Mouse (Mus musculus) layer of hippocampus, adult 11-12 months (tissue): ENCODE measurements around the gene Clmp.
"Not testable (repeated sequence)": the region's sequence is repeated elsewhere in the genome, so short reads cannot be mapped to it uniquely, and the experiment has no call there.

ENCODE experiments used
- DNase-seq: peaks from one replicate; pipeline ENCODE4 v3.0.0; 2022; ENCODE audit warnings: low spot score

Gene Clmp

DNA sequence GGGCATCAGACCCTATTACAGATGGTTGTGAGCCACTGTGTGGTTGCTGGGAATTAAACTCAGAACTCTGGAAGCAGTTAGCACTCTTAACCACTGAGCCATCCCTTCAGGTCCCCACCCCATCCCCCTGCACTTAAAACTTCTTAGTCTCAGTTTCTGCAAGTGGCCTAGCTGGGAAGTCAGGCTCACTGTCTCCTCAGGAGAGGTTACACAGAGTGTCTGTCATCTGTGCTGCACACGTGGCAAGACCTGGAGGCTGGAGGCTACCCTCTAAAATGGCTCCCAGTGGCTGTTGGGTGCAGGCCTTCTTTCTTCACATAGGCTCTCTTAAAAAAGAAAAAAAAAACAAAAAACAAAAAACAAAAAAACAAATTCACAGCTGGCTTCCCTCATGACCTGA, 90.3 kb downstream of the Clmp start:
- no peak for DNase-seq

- DNase-seq = no peak
Observed at GRCm38 (mm10) chr9:40776459-40777248, 90.9 kb downstream of the Clmp start.

- no peak for DNase-seq
Observed at GRCm38 (mm10) chr9:40780111-40780510, 94.3 kb downstream of the Clmp start.

DNA sequence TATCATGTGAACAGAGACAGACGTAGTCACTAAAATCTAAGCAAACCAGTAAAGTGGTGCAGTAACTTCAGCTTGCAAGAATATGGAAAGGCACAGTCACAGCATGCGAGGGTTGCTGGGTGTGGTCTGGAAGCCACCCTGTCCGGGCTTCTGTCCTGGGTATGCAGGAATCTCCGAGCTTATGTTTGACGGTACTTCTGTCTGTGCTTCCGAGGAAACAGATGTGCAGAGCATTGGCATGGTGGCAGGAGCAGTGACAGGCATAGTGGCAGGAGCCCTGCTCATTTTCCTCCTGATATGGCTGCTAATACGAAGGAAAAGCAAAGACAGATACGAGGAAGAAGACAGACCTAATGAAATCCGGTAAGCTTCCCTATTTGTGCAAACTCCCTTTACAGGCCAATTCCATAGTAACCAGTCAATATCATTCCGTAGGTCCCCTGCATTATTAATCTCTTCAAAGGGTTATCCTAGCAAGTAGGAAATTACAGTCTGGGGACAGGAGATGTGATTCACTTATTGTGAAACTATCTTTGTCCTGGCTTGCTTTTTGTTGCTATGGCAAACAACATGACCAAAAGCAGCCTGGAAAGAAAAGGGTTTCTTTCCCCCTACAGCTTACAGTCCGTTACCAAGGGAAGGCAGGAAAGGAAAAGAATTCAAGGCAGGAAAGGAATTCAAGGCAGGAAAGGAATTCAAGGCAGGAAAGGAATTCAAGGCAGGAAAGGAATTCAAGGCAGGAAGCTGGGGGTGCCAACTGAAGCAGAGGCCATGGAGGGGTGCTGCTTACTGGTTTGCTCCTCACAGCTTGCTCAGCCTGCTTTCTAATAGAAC, 95.3 kb downstream of the Clmp start:
- no peak for DNase-seq

DNA sequence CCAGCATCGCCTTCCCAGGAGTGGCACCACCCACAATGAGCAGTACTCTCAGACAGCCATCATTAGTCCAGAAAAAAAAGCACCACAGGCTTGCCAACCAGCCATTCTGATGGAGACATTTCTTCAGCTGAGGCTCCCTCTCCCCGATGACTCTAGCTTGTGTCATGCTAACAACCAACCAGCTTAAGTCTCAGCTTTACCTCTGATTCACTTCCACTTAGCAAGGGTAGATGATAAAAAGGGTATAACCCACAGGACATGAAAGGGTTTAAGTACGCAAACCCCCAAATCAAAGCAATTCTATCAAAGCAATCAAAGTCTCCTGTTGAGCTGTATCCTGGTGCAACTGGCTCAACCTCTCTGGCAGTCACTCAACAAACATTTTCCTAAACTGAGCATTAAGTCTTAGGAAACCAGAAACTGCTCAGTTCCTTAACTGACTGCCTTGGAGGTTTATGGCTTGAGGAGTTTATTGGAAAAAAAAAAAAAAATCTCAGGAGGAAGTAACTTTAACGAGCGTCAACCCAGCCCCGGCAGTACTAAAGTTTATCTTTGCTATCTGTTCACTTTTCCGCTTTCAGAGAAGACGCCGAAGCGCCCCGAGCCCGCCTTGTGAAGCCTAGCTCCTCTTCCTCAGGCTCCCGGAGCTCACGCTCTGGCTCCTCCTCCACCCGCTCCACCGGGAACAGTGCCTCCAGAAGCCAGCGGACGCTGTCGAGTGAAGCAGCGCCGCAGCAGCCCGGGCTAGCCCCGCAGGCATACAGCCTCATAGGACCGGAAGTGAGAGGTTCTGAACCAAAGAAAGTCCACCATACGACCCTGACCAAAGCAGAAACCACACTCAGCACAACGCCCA, 96.2 kb downstream of the Clmp start:
- DNase-seq = no peak

GRCm38 (mm10) chr9:40783641-40784373, 98.0 kb downstream of the Clmp start:
- no peak for DNase-seq

GRCm38 (mm10) chr9:40784374-40784967, 98.7 kb downstream of the Clmp start:
- no peak for DNase-seq

- no peak for DNase-seq
Observed at GRCm38 (mm10) chr9:40785452-40785851, 99.7 kb downstream of the Clmp start.

DNA sequence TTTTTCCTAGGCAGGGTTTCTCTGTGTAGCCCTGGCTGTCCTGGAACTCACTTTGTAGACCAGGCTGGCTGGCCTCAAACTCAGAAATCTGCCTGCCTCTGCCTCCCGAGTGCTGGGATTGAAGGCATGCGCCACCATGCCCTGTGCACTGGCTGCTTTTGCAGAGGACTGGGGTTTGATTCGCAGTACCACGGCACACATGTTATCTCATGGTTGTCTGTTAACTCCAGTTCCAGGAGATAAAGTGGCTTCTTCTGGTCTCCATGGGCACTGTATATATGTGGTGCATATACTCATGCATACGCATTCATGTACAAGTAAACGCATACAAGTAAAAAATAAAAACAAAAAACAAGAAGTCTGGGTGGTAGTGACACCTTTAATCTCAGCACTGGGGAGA, 101.1 kb downstream of the Clmp start:
- DNase-seq = not testable (repeated sequence)

DNA sequence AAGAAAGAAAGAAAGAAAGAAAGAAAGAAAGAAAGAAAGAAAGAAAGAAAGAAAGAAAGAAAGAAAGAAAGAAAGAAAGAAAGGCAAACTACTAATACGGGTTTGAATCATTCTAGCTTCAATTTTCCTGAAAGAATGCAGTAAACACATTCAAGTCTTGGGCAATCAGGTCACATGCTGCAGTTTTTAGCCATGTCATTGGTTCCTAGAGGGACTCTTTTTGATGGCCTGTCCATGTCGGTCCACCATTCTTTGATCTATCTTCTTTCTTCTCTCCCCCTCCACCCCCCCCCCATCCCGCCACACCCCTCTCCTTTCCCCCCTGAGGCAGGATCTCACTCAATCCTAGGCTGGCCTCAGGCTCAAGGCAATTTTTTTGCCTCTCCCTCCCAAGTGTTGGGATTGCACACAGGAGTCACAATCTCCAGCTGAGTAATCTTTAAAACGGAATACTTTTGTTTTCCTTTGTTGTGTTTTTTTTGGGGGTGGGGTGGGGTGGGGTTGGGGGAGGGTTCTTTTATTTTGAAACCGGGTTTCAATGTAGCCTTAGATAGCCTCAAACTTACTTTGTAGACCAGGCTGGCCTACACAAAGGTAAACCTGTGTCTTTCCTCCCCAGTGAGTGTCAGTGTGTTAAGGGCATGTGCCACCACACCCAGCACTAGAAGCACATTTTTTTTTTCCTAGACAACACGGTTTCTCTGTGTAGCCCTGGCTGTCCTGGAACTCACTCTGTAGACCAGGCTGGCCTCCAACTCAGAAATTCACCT, 106.3 kb downstream of the Clmp start:
- no peak for DNase-seq

DNA sequence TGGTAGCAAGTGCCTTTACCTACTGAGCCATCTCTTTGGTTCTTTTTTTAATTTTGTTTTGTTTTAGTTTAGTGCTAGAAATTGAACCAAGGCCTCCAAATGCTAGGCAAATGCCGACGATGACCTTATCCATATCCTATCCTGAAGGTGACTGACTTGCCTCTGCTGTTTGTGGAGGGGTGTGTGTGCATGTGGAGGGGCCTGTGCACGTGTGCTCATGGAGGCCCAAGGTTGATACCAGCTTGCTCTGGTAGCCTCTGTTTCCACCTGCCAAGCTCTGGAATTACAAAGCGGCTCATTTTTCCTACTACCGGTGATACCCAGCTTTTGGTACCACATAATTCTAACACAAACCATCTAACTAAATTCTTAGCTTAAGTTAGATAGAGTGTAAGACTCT, 107.8 kb downstream of the Clmp start:
- DNase-seq = no peak

DNA sequence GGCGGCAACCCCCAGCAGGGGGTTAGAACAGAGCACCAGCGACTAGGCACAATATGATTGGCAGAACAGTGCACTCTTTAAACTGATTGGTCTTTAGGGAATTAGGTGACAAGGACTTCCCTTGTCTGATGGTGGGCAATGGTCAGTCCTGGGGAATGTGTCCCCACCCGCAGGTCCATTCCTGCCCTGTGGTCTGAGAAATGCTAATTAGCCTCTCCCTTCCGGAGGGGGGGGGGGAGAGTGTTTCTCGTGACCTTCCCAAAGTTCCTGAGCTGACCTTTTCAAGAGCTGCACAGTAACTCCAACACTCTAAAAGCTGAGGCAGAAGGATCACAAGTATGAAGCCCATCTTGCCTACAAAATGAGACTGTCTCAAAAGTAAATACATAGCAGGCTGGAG, 108.5 kb downstream of the Clmp start:
- DNase-seq = no peak

DNA sequence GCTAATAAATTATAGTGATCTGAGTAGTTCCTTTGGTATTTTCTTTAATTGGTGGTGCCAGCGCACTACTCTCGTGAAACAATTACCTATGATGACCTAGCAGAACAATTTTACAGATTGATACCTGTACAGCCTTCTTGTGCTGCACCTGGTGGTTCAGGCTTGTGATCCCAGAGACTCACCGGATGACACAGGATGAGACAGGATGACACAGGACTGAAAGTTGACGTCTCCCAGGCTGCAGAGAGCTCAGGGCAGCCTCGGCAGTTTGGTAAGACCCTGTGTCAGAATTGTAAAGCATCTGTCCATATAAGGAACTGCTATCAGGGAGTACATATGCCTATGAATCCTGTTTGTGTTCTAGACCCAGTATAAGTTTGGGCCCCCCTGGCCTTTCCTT, 109.2 kb downstream of the Clmp start:
- no peak for DNase-seq

DNA sequence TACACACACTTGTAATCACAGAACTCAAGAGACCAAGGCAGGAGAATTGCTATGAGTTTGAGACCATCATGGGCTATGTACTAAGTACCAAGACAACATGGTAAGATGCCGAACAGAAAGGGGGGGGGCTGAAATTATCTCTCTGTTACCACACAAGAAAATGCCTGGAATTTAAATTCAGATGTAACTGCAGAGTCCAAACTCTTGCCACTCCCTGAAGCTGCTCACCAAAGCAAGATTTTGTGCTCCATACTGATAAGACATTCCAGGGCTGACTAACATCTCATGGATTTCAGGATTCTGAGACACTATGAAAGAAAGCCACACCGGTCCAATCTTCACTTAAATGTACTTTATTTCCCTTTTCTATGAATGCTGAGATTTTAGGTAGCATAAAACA, 109.8 kb downstream of the Clmp start:
- DNase-seq = no peak

DNA sequence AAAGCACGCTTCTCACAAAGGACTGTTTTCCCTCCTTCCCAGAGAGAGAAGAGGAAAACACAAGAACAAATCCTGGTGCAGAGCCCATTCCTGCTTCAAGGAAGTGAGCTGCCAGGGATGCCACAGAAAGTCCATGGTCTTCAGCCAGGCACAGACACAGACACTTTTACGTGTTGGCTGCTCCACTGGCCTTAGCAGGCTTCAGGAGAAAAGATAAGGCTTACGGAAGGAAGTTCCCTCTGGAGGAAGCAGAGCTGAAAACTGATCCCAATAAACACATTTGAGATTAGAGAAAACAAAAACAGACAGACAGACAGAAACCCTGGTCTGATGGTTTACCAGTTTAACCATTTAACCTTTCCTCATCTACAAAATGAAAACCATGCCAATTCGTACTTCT, 110.3 kb downstream of the Clmp start:
- DNase-seq = no peak

- no peak for DNase-seq
Observed at GRCm38 (mm10) chr9:40798247-40798960, 112.6 kb downstream of the Clmp start.

- no peak for DNase-seq
Observed at GRCm38 (mm10) chr9:40799112-40799511, 113.3 kb downstream of the Clmp start.

GRCm38 (mm10) chr9:40799837-40800501, 114.2 kb downstream of the Clmp start:
- peak; percentile 77 for DNase-seq
